Mouse (Mus musculus): ENCODE data around the gene Nipsnap3a.

DNA sequence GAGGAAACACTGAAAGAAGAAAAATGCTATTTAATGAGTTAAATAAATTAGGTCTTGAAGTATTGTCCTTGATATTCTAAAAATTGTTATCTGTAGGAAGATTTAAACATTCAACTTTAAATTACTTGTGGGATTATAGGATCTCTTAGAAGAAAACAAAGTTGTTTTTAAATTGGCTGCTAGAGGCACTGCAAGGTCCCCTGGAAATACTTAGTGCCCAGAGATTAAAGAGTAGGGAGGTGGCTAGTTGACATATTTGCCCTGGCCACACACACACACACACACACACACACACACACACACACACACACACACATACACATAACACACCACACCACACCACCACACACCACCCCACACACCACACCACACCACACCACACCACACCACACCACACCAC lies 24.8 kb upstream of the Nipsnap3a start, which contains the start of gene Olfr270:
- no peak for TF ChIP-seq CTCF (IDR thresholded peaks at IDR 0.05; ENCODE audit: control insufficient read depth, insufficient read depth, insufficient replicate concordance, low read depth, low read length)
- TF ChIP-seq POLR2A (IDR thresholded peaks at IDR 0.05; ENCODE audit: control insufficient read depth, low read depth, low read length), result no peak

Measured in testis, adult 2 months (tissue).